Mouse (Mus musculus): ENCODE measurements at regions not wholly inside any gene's neighbourhood (a gene's known extent, or its start where the extent isn't known, plus 50 kb on each side); places are given as distances from the start of the nearest gene placed in this dataset.

- DNase-seq (ENCODE audit: low spot score) = no peak
These were observed 54.0 kb upstream of the Thsd7b start for GRCm38 (mm10) chr1:129219098-129219497.

- no peak for DNase-seq (ENCODE audit: low spot score)
These were observed 64.3 kb upstream of the Thsd7b start for GRCm38 (mm10) chr1:129208806-129209205.

GRCm38 (mm10) chr1:129208406-129208805, 64.7 kb upstream of the Thsd7b start:
- DNase-seq (ENCODE audit: low spot score) = no peak

- no peak for DNase-seq (ENCODE audit: low spot score)
These were observed 65.4 kb upstream of the Thsd7b start for GRCm38 (mm10) chr1:129207674-129208073.

- DNase-seq (ENCODE audit: low spot score) = no peak
These were observed 92.8 kb upstream of the Thsd7b start for GRCm38 (mm10) chr1:129180174-129180759.

GRCm38 (mm10) chr1:129169936-129170335, 103.2 kb upstream of the Thsd7b start:
- DNase-seq (ENCODE audit: low spot score) = no peak

GRCm38 (mm10) chr1:129150643-129151042, 122.5 kb upstream of the Thsd7b start:
- DNase-seq (ENCODE audit: low spot score) = no peak

- DNase-seq (ENCODE audit: low spot score) = no peak
These were observed 124.2 kb upstream of the Thsd7b start for GRCm38 (mm10) chr1:129148733-129149388.

- no peak for DNase-seq (ENCODE audit: low spot score)
These were observed 126.6 kb upstream of the Thsd7b start for GRCm38 (mm10) chr1:129146395-129147094.

- DNase-seq (ENCODE audit: low spot score) = no peak
These were observed 134.3 kb upstream of the Thsd7b start for GRCm38 (mm10) chr1:129138783-129139182.

GRCm38 (mm10) chr1:129106961-129107557, 166.0 kb upstream of the Thsd7b start:
- DNase-seq (ENCODE audit: low spot score) = no peak

GRCm38 (mm10) chr1:129100997-129101396, 172.1 kb upstream of the Thsd7b start:
- no peak for DNase-seq (ENCODE audit: low spot score)

GRCm38 (mm10) chr1:129078274-129078673, 194.8 kb upstream of the Thsd7b start:
- DNase-seq (ENCODE audit: low spot score) = no peak

- DNase-seq (ENCODE audit: low spot score) = no peak
These were observed 215.9 kb upstream of the Thsd7b start for GRCm38 (mm10) chr1:129057182-129057581.

GRCm38 (mm10) chr1:129055252-129055651, 217.8 kb upstream of the Thsd7b start:
- no peak for DNase-seq (ENCODE audit: low spot score)

- DNase-seq (ENCODE audit: low spot score) = no peak
These were observed 239.4 kb upstream of the Thsd7b start for GRCm38 (mm10) chr1:129033707-129034106.

GRCm38 (mm10) chr1:129005899-129006298, 267.2 kb upstream of the Thsd7b start:
- no peak for DNase-seq (ENCODE audit: low spot score)

- no peak for DNase-seq (ENCODE audit: low spot score)
These were observed 270.8 kb upstream of the Thsd7b start for GRCm38 (mm10) chr1:129002286-129002685.

GRCm38 (mm10) chr1:129001766-129002165, 271.3 kb upstream of the Thsd7b start:
- DNase-seq (ENCODE audit: low spot score) = no peak

GRCm38 (mm10) chr1:128999741-129000517, 273.2 kb upstream of the Thsd7b start:
- no peak for DNase-seq (ENCODE audit: low spot score)

GRCm38 (mm10) chr1:128994655-128995054, 278.4 kb upstream of the Thsd7b start:
- DNase-seq (ENCODE audit: low spot score) = no peak

- no peak for DNase-seq (ENCODE audit: low spot score)
These were observed 289.7 kb upstream of the Thsd7b start for GRCm38 (mm10) chr1:128983411-128983810.
